Mouse (Mus musculus) heart, adult 2 months (tissue): ENCODE measurements at regions not wholly inside any gene's neighbourhood (a gene's known extent, or its start where the extent isn't known, plus 50 kb on each side); places are given as distances from the start of the nearest gene placed in this dataset.

Experiments used
- CTCF ChIP-seq: fragments of 200-600 bp; IDR thresholded peaks from 2 replicates; pipeline ENCODE4 v1.8.1; 2022; ENCODE audit warnings: antibody characterized with exemption, mild to moderate bottlenecking, moderate library complexity
- EP300 ChIP-seq: fragments of 200-500 bp; IDR thresholded peaks from 2 replicates; pipeline ENCODE4 v1.6.1; 2011; ENCODE audit warnings: low read depth, low read length, control low read depth; ENCODE audit not compliant: insufficient read depth

DNA sequence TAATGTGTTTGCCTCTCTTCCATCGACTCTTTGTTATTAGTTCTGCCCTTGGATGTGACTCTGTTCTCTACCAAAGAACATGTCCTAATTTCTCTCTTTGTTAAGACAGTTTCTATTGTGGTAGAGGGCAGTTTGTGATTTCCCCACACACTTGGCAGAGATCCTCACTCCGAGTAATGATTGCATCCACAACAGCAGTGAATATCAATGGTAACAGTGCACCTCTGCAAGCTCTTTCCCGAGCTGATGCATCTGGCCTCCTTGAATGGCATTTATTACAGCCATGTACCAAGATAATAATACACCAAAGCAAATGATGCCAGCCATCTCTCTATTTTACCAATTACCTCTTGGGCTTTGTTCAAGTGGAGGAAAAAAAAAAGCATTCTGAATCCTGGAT lies 2228.4 kb downstream of the Poteg start:
- TF ChIP-seq EP300 (no peak), CTCF (no peak)
